Mouse (Mus musculus): Measurements from ENCODE around the gene Fkbp10. TPM values are rescaled to one million over a fixed set of nuclear protein-coding genes. Genes with fewer than 3 reads are reported as not detected.

Fkbp10 gene
- total and polyA plus RNA-seq, 3 experiments = 0.55 TPM; not detected in 2

GRCm38 (mm10) chr11:100471352-100472196 lies 56.1 kb downstream of the Fkbp10 start:
- H3K36me3 ChIP-seq (replicated peaks) = peaks cover 49% of the 10 kb centered on the region
- H3K9me3 ChIP-seq (replicated peaks) = no peaks in the 10 kb centered on the region
- ATAC-seq (ENCODE audit: extremely low read depth, insufficient number of reproducible peaks, low FRiP score, poor library complexity, severe bottlenecking) = no peak
- DNase-seq (ENCODE audit: low spot score) = no peak
- H3K4me1 ChIP-seq (ENCODE audit: insufficient read depth, low read depth, low read length) = peaks cover 53% of the 10 kb centered on the region
- no peaks in the 10 kb centered on the region for H3K27me3 ChIP-seq (ENCODE audit: insufficient read depth, low read length)
- peak overlapping the region; percentile 87 for H3K4me3 ChIP-seq (ENCODE audit: low read depth, low read length)
- TF ChIP-seq CTCF (IDR thresholded peaks at IDR 0.05; ENCODE audit: low read depth, low read length) = no peak
- TF ChIP-seq POLR2AphosphoS5 (IDR thresholded peaks at IDR 0.05; ENCODE audit: insufficient replicate concordance, low read depth, low read length) = no peak
- TF ChIP-seq GATA1 (IDR thresholded peaks at IDR 0.05; ENCODE audit: borderline replicate concordance, low read length) = no peak
- TF ChIP-seq GATA2 (IDR thresholded peaks at IDR 0.05; ENCODE audit: borderline replicate concordance, low read depth, low read length) = no peak
- TF ChIP-seq TAL1 (conservative IDR thresholded peaks at IDR 0.05; ENCODE audit: low read depth, low read length) = no peak

GRCm38 (mm10) chr11:100472197-100472934 lies 56.9 kb downstream of the Fkbp10 start, which contains the start of gene Klhl11:
Klhl11 (minus strand) TSS chr11:100472741.
- peak; percentile 41; the same call in 1 of the 2 replicates for TF ChIP-seq CTCF (IDR thresholded peaks at IDR 0.05; ENCODE audit: low read depth, low read length)
- no peak for TF ChIP-seq POLR2AphosphoS5 (IDR thresholded peaks at IDR 0.05; ENCODE audit: insufficient replicate concordance, low read depth, low read length)
- H3K4me1 ChIP-seq (ENCODE audit: insufficient read depth, low read depth, low read length) = peaks cover 47% of the 10 kb centered on the region
- H3K4me3 ChIP-seq (ENCODE audit: low read depth, low read length) = peak within 1 kb of the TSS; percentile 87
- peak; percentile 87 for DNase-seq (ENCODE audit: low spot score)
- H3K9me3 ChIP-seq (replicated peaks) = no peaks in the 10 kb centered on the region
- H3K36me3 ChIP-seq (replicated peaks) = peaks cover 49% of the 10 kb centered on the region
- no peaks in the 10 kb centered on the region for H3K27me3 ChIP-seq (ENCODE audit: insufficient read depth, low read length)
- ATAC-seq (ENCODE audit: extremely low read depth, insufficient number of reproducible peaks, low FRiP score, poor library complexity, severe bottlenecking) = peak; percentile 77

- Histone ChIP-seq H3K36me3 (replicated peaks) (peaks cover 51% of the 10 kb centered on the region), H3K4me3 (ENCODE audit: low read depth, low read length) (peak overlapping the region; percentile 87), H3K27me3 (ENCODE audit: insufficient read depth, low read length) (no peaks in the 10 kb centered on the region), H3K9me3 (replicated peaks) (no peaks in the 10 kb centered on the region), H3K4me1 (ENCODE audit: insufficient read depth, low read depth, low read length) (peaks cover 47% of the 10 kb centered on the region)
- ATAC-seq (ENCODE audit: extremely low read depth, insufficient number of reproducible peaks, low FRiP score, poor library complexity, severe bottlenecking) (peak; percentile 40; the same call in 1 of the 2 replicates), DNase-seq (ENCODE audit: low spot score) (no peak)
- TF ChIP-seq POLR2AphosphoS5 (IDR thresholded peaks at IDR 0.05; ENCODE audit: insufficient replicate concordance, low read depth, low read length) = no peak
- TF ChIP-seq GATA2 (IDR thresholded peaks at IDR 0.05; ENCODE audit: borderline replicate concordance, low read depth, low read length) = no peak
- no peak for TF ChIP-seq TAL1 (conservative IDR thresholded peaks at IDR 0.05; ENCODE audit: low read depth, low read length)
- no peak for TF ChIP-seq GATA1 (IDR thresholded peaks at IDR 0.05; ENCODE audit: borderline replicate concordance, low read length)
- TF ChIP-seq CTCF (IDR thresholded peaks at IDR 0.05; ENCODE audit: low read depth, low read length) = no peak
These were observed 57.4 kb downstream of the Fkbp10 start for GRCm38 (mm10) chr11:100472935-100473295.

Other genes with a start within 250 kb of the Fkbp10 start
- not detected in 2 replicates for gene Krt9, start 222.5 kb upstream of the Fkbp10 start, total RNA-seq (2014; fragmentation: Nextera tagmentation)
- 0.06 TPM in 1 of 2 replicates, not detected in the other for gene Krt9, start 222.5 kb upstream of the Fkbp10 start, total RNA-seq (2017)
- gene Krt9, start 222.5 kb upstream of the Fkbp10 start, polyA plus RNA-seq (2012) = not detected in 2 replicates
- gene Krt14, start 208.1 kb upstream of the Fkbp10 start, total RNA-seq (2014; fragmentation: Nextera tagmentation) = not detected in 2 replicates
- 0.11 TPM in 1 of 2 replicates, not detected in the other for gene Krt14, start 208.1 kb upstream of the Fkbp10 start, total RNA-seq (2017)
- 0.08 TPM in 1 of 2 replicates, not detected in the other for gene Krt14, start 208.1 kb upstream of the Fkbp10 start, polyA plus RNA-seq (2012)
- not detected in 2 replicates for gene Krt16, start 166.8 kb upstream of the Fkbp10 start, total RNA-seq (2014; fragmentation: Nextera tagmentation)
- 0.05 TPM in 1 of 2 replicates, not detected in the other for gene Krt16, start 166.8 kb upstream of the Fkbp10 start, total RNA-seq (2017)
- gene Krt16, start 166.8 kb upstream of the Fkbp10 start, polyA plus RNA-seq (2012) = not detected in 2 replicates
- gene Krt17, start 154.7 kb upstream of the Fkbp10 start, total RNA-seq (2014; fragmentation: Nextera tagmentation) = not detected in 2 replicates
- gene Krt17, start 154.7 kb upstream of the Fkbp10 start, total RNA-seq (2017) = not detected in 2 replicates
- gene Krt17, start 154.7 kb upstream of the Fkbp10 start, polyA plus RNA-seq (2012) = 0.07 TPM in 2 replicates
- not detected in 2 replicates for gene Krt42, start 145.8 kb upstream of the Fkbp10 start, total RNA-seq (2014; fragmentation: Nextera tagmentation)
- 0.11 TPM in 1 of 2 replicates, not detected in the other for gene Krt42, start 145.8 kb upstream of the Fkbp10 start, total RNA-seq (2017)
- not detected in 2 replicates for gene Krt42, start 145.8 kb upstream of the Fkbp10 start, polyA plus RNA-seq (2012)
- 916 and 1,324 TPM in 2 replicates for gene Eif1, start 95.8 kb upstream of the Fkbp10 start, total RNA-seq (2014; fragmentation: Nextera tagmentation)
- 235 and 344 TPM in 2 replicates for gene Eif1, start 95.8 kb upstream of the Fkbp10 start, total RNA-seq (2017)
- gene Eif1, start 95.8 kb upstream of the Fkbp10 start, polyA plus RNA-seq (2012) = 514 and 548 TPM in 2 replicates
- gene Gast, start 81.3 kb upstream of the Fkbp10 start, total RNA-seq (2014; fragmentation: Nextera tagmentation) = not detected in 2 replicates
- gene Gast, start 81.3 kb upstream of the Fkbp10 start, total RNA-seq (2017) = not detected in 2 replicates
- not detected in 2 replicates for gene Gast, start 81.3 kb upstream of the Fkbp10 start, polyA plus RNA-seq (2012)
- gene Hap1, start 59.6 kb upstream of the Fkbp10 start, total RNA-seq (2014; fragmentation: Nextera tagmentation) = not detected in 2 replicates
- gene Hap1, start 59.6 kb upstream of the Fkbp10 start, total RNA-seq (2017) = 0.05 TPM in 1 of 2 replicates, not detected in the other
- gene Hap1, start 59.6 kb upstream of the Fkbp10 start, polyA plus RNA-seq (2012) = not detected in 2 replicates
- not detected in 2 replicates for gene Jup, start 17.9 kb upstream of the Fkbp10 start, total RNA-seq (2014; fragmentation: Nextera tagmentation)
- gene Jup, start 17.9 kb upstream of the Fkbp10 start, total RNA-seq (2017) = 0.33 and 0.58 TPM in 2 replicates
- not detected in 2 replicates for gene Jup, start 17.9 kb upstream of the Fkbp10 start, polyA plus RNA-seq (2012)
- gene P3h4, start 861 bp upstream of the Fkbp10 start, total RNA-seq (2014; fragmentation: Nextera tagmentation) = not detected in 2 replicates
- 0.06 TPM in 1 of 2 replicates, not detected in the other for gene P3h4, start 861 bp upstream of the Fkbp10 start, total RNA-seq (2017)
- not detected in 2 replicates for gene P3h4, start 861 bp upstream of the Fkbp10 start, polyA plus RNA-seq (2012)
- 13.3 and 18.9 TPM in 2 replicates for gene Nt5c3b, start 26.1 kb downstream of the Fkbp10 start, total RNA-seq (2014; fragmentation: Nextera tagmentation)
- gene Nt5c3b, start 26.1 kb downstream of the Fkbp10 start, total RNA-seq (2017) = 19.1 and 19.6 TPM in 2 replicates
- gene Nt5c3b, start 26.1 kb downstream of the Fkbp10 start, polyA plus RNA-seq (2012) = 41.2 and 49.0 TPM in 2 replicates
- gene Klhl10, start 26.2 kb downstream of the Fkbp10 start, total RNA-seq (2014; fragmentation: Nextera tagmentation) = 0.83 and 2.2 TPM in 2 replicates
- 0.23 and 0.98 TPM in 2 replicates for gene Klhl10, start 26.2 kb downstream of the Fkbp10 start, total RNA-seq (2017)
- gene Klhl10, start 26.2 kb downstream of the Fkbp10 start, polyA plus RNA-seq (2012) = not detected in 2 replicates
- gene Klhl11, start 57.0 kb downstream of the Fkbp10 start, total RNA-seq (2014; fragmentation: Nextera tagmentation) = 22.4 and 28.3 TPM in 2 replicates
- 23.4 and 27.5 TPM in 2 replicates for gene Klhl11, start 57.0 kb downstream of the Fkbp10 start, total RNA-seq (2017)
- gene Klhl11, start 57.0 kb downstream of the Fkbp10 start, polyA plus RNA-seq (2012) = 2.9 and 3.4 TPM in 2 replicates
- 134 and 139 TPM in 2 replicates for gene Acly, start 112.3 kb downstream of the Fkbp10 start, total RNA-seq (2014; fragmentation: Nextera tagmentation)
- gene Acly, start 112.3 kb downstream of the Fkbp10 start, total RNA-seq (2017) = 205 and 206 TPM in 2 replicates
- 36.3 and 86.9 TPM in 2 replicates for gene Acly, start 112.3 kb downstream of the Fkbp10 start, polyA plus RNA-seq (2012)
- gene Ttc25, start 129.9 kb downstream of the Fkbp10 start, total RNA-seq (2014; fragmentation: Nextera tagmentation) = 0.49 TPM in 1 of 2 replicates, not detected in the other
- 0.17 and 0.60 TPM in 2 replicates for gene Ttc25, start 129.9 kb downstream of the Fkbp10 start, total RNA-seq (2017)
- 0.09 and 0.21 TPM in 2 replicates for gene Ttc25, start 129.9 kb downstream of the Fkbp10 start, polyA plus RNA-seq (2012)
- gene Cnp, start 159.2 kb downstream of the Fkbp10 start, total RNA-seq (2014; fragmentation: Nextera tagmentation) = 1.1 and 2.7 TPM in 2 replicates
- 4.8 and 5.9 TPM in 2 replicates for gene Cnp, start 159.2 kb downstream of the Fkbp10 start, total RNA-seq (2017)
- 5.1 and 5.9 TPM in 2 replicates for gene Cnp, start 159.2 kb downstream of the Fkbp10 start, polyA plus RNA-seq (2012)
- gene Nkiras2, start 203.5 kb downstream of the Fkbp10 start, total RNA-seq (2014; fragmentation: Nextera tagmentation) = 47.6 and 54.9 TPM in 2 replicates
- 18.4 and 22.7 TPM in 2 replicates for gene Nkiras2, start 203.5 kb downstream of the Fkbp10 start, total RNA-seq (2017)
- gene Nkiras2, start 203.5 kb downstream of the Fkbp10 start, polyA plus RNA-seq (2012) = 36.1 and 40.4 TPM in 2 replicates
- 234 and 254 TPM in 2 replicates for gene Dnajc7, start 204.5 kb downstream of the Fkbp10 start, total RNA-seq (2014; fragmentation: Nextera tagmentation)
- 142 and 151 TPM in 2 replicates for gene Dnajc7, start 204.5 kb downstream of the Fkbp10 start, total RNA-seq (2017)
- gene Dnajc7, start 204.5 kb downstream of the Fkbp10 start, polyA plus RNA-seq (2012) = 98.8 and 140 TPM in 2 replicates